In genomic region chr13:108070171-108070570, GRCm38 (mm10) we compare ENCODE assay signal across 19 mouse cellular contexts. TPM values are rescaled to one million over a fixed set of nuclear protein-coding genes. Genes with fewer than 3 reads are reported as not detected.
DNase-seq lines count a peak whose midpoint lies in the region; ATAC-seq and TF ChIP-seq lines count a peak whose summit lies in the region.
"Had no signal": no experiment of that assay in that cellular context is flagged by ENCODE, and none has a peak within 500 bp of the region (broad histone marks: within the 10 kb centered on the region; RNA-seq: fewer than 3 reads in every experiment).

No protein-coding gene starts in this region.

- WGBS in heart, embryonic 12.5 days, result 92% methylated on average over 10 of the region's 10 CpGs
- 66% methylated on average over 10 of the region's 10 CpGs for WGBS in liver, adult 2 months
- WGBS in liver, embryonic 11.5 days, result 92% methylated on average over 10 of the region's 10 CpGs

- no peak for TF ChIP-seq CTCF in liver, adult 2 months (IDR thresholded peaks at IDR 0.05; ENCODE audit: low read depth, low read length)

- H3K4me2 ChIP-seq in heart, embryonic 12.5 days, result no peak overlapping the region
- no peak overlapping the region for H3K4me2 ChIP-seq in liver, embryonic 11.5 days

- H3K4me1 ChIP-seq in heart, embryonic 12.5 days (replicated peaks), result no peaks in the 10 kb centered on the region
- H3K4me1 ChIP-seq in liver, adult 2 months (ENCODE audit: control insufficient read depth, insufficient read depth, low read length), result no peaks in the 10 kb centered on the region; the same call in 1 of the 2 replicates
- 0 out of 2 replicates have a peak, but pooled peaks cover 3% of the 10 kb centered on the region for H3K4me1 ChIP-seq in liver, embryonic 11.5 days (replicated peaks; ENCODE audit: control insufficient read depth, insufficient read depth, low read length)

- no peak overlapping the region for H3K9ac ChIP-seq in heart, embryonic 12.5 days
- H3K9ac ChIP-seq in liver, adult 2 months (ENCODE audit: low read depth, low read length), result no peak overlapping the region
- no peak overlapping the region for H3K9ac ChIP-seq in liver, embryonic 11.5 days (ENCODE audit: low read depth, low read length)

- no peak overlapping the region for H3K4me3 ChIP-seq in heart, embryonic 12.5 days
- H3K4me3 ChIP-seq in liver, adult 2 months (ENCODE audit: insufficient read depth, low read depth, low read length), result no peak overlapping the region
- no peak overlapping the region for H3K4me3 ChIP-seq in liver, embryonic 11.5 days (ENCODE audit: low read depth, low read length)

- H3K27ac ChIP-seq in heart, embryonic 12.5 days (ENCODE audit: poor library complexity, severe bottlenecking), result no peak overlapping the region
- H3K27ac ChIP-seq in liver, adult 2 months (replicated peaks; ENCODE audit: insufficient read depth, low read depth, low read length), result no peak overlapping the region
- H3K27ac ChIP-seq in liver, embryonic 11.5 days (ENCODE audit: low read depth, low read length), result no peak overlapping the region

- no peaks in the 10 kb centered on the region for H3K79me2 ChIP-seq in liver, adult 2 months (ENCODE audit: control insufficient read depth, insufficient read depth, low read length)

- H3K9me3 ChIP-seq in heart, embryonic 12.5 days (replicated peaks), result no peaks in the 10 kb centered on the region
- H3K9me3 ChIP-seq in liver, embryonic 11.5 days (ENCODE audit: control insufficient read depth, low read length), result no peaks in the 10 kb centered on the region
- H3K9me3 ChIP-seq: G1E had no signal

- H3K27me3 ChIP-seq in heart, embryonic 12.5 days (replicated peaks), result no peaks in the 10 kb centered on the region
- H3K27me3 ChIP-seq in liver, adult 2 months (ENCODE audit: control insufficient read depth, insufficient read depth, low read length), result no peaks in the 10 kb centered on the region
- no peaks in the 10 kb centered on the region for H3K27me3 ChIP-seq in liver, embryonic 11.5 days (replicated peaks; ENCODE audit: control insufficient read depth, insufficient read depth, low read length)
- H3K27me3 ChIP-seq: CH12.LX, Patski had no signal

- no peaks in the 10 kb centered on the region for H3K36me3 ChIP-seq in heart, embryonic 12.5 days
- no peaks in the 10 kb centered on the region for H3K36me3 ChIP-seq in liver, adult 2 months (ENCODE audit: control insufficient read depth, insufficient read depth, low read length)
- no peaks in the 10 kb centered on the region for H3K36me3 ChIP-seq in liver, embryonic 11.5 days (ENCODE audit: control insufficient read depth, insufficient read depth, low read length)

- DNase-seq in heart, adult 11 months, result peak; percentile 10
- peak; percentile 95 for DNase-seq in liver, adult 2 months (ENCODE audit: extremely low read depth, low read depth, low spot score)
- no peak for DNase-seq in liver, embryonic 11.5 days (ENCODE audit: low spot score)
- DNase-seq: adrenal gland, adult 2 months; adrenal gland, adult 8-10 months; adrenal gland, postnatal 10 days; adrenal gland, postnatal 14 days; adrenal gland, postnatal 25 days; adrenal gland, postnatal 36 days; B cell, adult 2 months; cerebellum, adult 11 months; cerebellum, adult 11-12 months; cerebellum, adult 18-20 months had no signal

- ATAC-seq in heart, embryonic 12.5 days (ENCODE audit: insufficient number of reproducible peaks, low FRiP score), result no peak
- no peak for ATAC-seq in liver, embryonic 11.5 days (replicated peaks; ENCODE audit: low FRiP score)
- ATAC-seq: activated CD4-positive, CD25-positive, alpha-beta regulatory T cell, adult 4 months; CD4-positive, CD25-positive, alpha-beta regulatory T cell, adult 4 months; Patski had no signal

- no peak for TF ChIP-seq POLR2A in liver, adult 2 months (IDR thresholded peaks at IDR 0.05; ENCODE audit: extremely low read depth, insufficient read depth, low read length)

RNA-seq across cellular contexts. Expression of gene Smim15, which starts 25.9 kb away (rescaled TPM):
- 26.5 and 29.4 TPM in 2 replicates for polyA plus RNA-seq in heart, embryonic 12.5 days (2016; fragmentation: Nextera tagmentation; extraction: Ambion mirVana)
- 16.2 and 20.4 TPM in 2 replicates for total RNA-seq in liver, adult 2 months (2014; rRNA removed)
- polyA plus RNA-seq in liver, adult 2 months (2012; rRNA removed), result 3.5 and 4.0 TPM in 2 replicates
- 48.0 and 55.0 TPM in 2 replicates for polyA plus RNA-seq in liver, embryonic 11.5 days (2014; fragmentation: Nextera tagmentation; extraction: Ambion mirVana)
